Mouse (Mus musculus): ENCODE data around the gene Sppl2a. TPM values are rescaled to one million over a fixed set of nuclear protein-coding genes. Genes with fewer than 3 reads are reported as not detected.

The Sppl2a gene
- polyA plus RNA-seq, 1 experiment, result 19.8 TPM

DNA sequence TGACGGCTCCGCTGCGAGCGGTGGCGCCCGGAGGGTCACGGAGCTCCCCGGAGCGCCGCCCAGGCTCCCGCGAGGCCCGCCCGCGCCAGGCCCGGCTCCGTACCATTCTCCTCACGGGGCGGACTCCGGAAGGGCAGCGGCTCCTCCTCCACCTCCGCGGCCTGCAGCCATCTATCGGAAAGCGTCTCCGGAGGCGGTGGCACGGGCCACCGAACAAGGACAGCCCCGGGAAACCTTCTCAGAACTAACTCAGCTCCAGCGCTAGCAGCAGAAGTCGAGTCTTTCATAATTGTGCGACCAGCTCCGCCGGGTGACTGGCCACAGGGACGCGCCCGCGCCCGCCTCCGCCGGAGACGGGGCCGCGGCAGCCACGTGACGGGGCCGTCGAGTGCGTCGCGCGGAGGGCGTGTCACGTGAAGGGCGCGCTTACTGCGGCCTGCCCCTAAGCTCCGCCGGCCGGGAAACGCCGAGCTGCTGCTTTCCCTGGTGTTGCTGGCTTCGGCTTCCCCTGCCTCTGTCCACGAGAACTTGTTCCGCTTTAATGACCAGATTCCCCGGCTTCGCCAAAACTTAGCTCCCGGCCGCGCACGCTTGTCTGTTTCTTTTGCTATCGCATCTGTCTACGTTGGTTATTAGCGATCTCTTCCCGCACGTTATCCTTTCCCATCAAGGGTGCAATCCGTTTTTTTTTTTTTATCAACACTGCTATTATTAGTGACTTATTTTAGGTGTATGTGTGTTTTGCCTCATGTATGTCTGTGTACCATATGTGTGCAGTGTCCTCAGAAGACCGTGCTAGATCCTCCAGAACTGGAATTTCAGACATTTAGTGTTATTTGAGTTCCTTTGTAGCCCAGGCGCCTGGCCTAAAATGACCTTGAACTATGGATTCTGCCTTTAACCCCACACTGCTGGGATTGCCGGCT, 56.9 kb downstream of the Sppl2a start, which contains the start of gene Trpm7:
Trpm7 (minus strand) TSS at position 360 of the 926 bp plus-strand sequence.
- Histone ChIP-seq H3K4me1 (ENCODE audit: control insufficient read depth, insufficient read depth, low read length) (no peaks in the 10 kb centered on the region), H3K27me3 (ENCODE audit: control insufficient read depth, insufficient read depth, low read length) (no peaks in the 10 kb centered on the region), H3K36me3 (ENCODE audit: control insufficient read depth, insufficient read depth, low read length) (no peaks in the 10 kb centered on the region), H3K27ac (ENCODE audit: control insufficient read depth, insufficient read depth, low read depth, low read length) (peak within 1 kb of the TSS; percentile 86), H3K4me3 (ENCODE audit: control insufficient read depth, low read depth, low read length) (peak within 1 kb of the TSS; percentile 89)
- peak; percentile 81 for TF ChIP-seq POLR2A (IDR thresholded peaks at IDR 0.05; ENCODE audit: control insufficient read depth, low read depth, low read length)
- no peak for TF ChIP-seq CTCF (IDR thresholded peaks at IDR 0.05; ENCODE audit: control insufficient read depth, insufficient read depth, insufficient replicate concordance, low read depth, low read length)

GRCm38 (mm10) chr2:126875516-126875835, 57.6 kb downstream of the Sppl2a start:
- TF ChIP-seq POLR2A (IDR thresholded peaks at IDR 0.05; ENCODE audit: control insufficient read depth, low read depth, low read length), result no peak; the same call in 1 of the 2 replicates
- TF ChIP-seq CTCF (IDR thresholded peaks at IDR 0.05; ENCODE audit: control insufficient read depth, insufficient read depth, insufficient replicate concordance, low read depth, low read length), result no peak

GRCm38 (mm10) chr2:126874809-126875515, 58.1 kb downstream of the Sppl2a start:
- TF ChIP-seq CTCF (IDR thresholded peaks at IDR 0.05; ENCODE audit: control insufficient read depth, insufficient read depth, insufficient replicate concordance, low read depth, low read length), result no peak
- no peak for TF ChIP-seq POLR2A (IDR thresholded peaks at IDR 0.05; ENCODE audit: control insufficient read depth, low read depth, low read length)
- no peaks in the 10 kb centered on the region for H3K36me3 ChIP-seq (ENCODE audit: control insufficient read depth, insufficient read depth, low read length)
- H3K27ac ChIP-seq (ENCODE audit: control insufficient read depth, insufficient read depth, low read depth, low read length), result peak overlapping the region; percentile 86
- H3K4me1 ChIP-seq (ENCODE audit: control insufficient read depth, insufficient read depth, low read length), result no peaks in the 10 kb centered on the region
- no peaks in the 10 kb centered on the region for H3K27me3 ChIP-seq (ENCODE audit: control insufficient read depth, insufficient read depth, low read length)
- peak overlapping the region; percentile 89 for H3K4me3 ChIP-seq (ENCODE audit: control insufficient read depth, low read depth, low read length)

More at GRCm38 (mm10) chr2:126875516-126875835, 57.6 kb downstream of the Sppl2a start:
- Histone ChIP-seq H3K4me3 (ENCODE audit: control insufficient read depth, low read depth, low read length) (peak overlapping the region; percentile 89), H3K27ac (ENCODE audit: control insufficient read depth, insufficient read depth, low read depth, low read length) (peak overlapping the region; percentile 86), H3K36me3 (ENCODE audit: control insufficient read depth, insufficient read depth, low read length) (no peaks in the 10 kb centered on the region), H3K4me1 (ENCODE audit: control insufficient read depth, insufficient read depth, low read length) (no peaks in the 10 kb centered on the region), H3K27me3 (ENCODE audit: control insufficient read depth, insufficient read depth, low read length) (no peaks in the 10 kb centered on the region)

GRCm38 (mm10) chr2:126866301-126866700, 66.7 kb downstream of the Sppl2a start:
- Histone ChIP-seq H3K4me1 (ENCODE audit: control insufficient read depth, insufficient read depth, low read length) (peaks cover 3% of the 10 kb centered on the region; the same call in 1 of the 2 replicates), H3K27ac (ENCODE audit: control insufficient read depth, insufficient read depth, low read depth, low read length) (no peak overlapping the region), H3K27me3 (ENCODE audit: control insufficient read depth, insufficient read depth, low read length) (no peaks in the 10 kb centered on the region), H3K4me3 (ENCODE audit: control insufficient read depth, low read depth, low read length) (no peak overlapping the region), H3K36me3 (ENCODE audit: control insufficient read depth, insufficient read depth, low read length) (no peaks in the 10 kb centered on the region)
- TF ChIP-seq CTCF (IDR thresholded peaks at IDR 0.05; ENCODE audit: control insufficient read depth, insufficient read depth, insufficient replicate concordance, low read depth, low read length) (no peak), POLR2A (IDR thresholded peaks at IDR 0.05; ENCODE audit: control insufficient read depth, low read depth, low read length) (no peak)

DNA sequence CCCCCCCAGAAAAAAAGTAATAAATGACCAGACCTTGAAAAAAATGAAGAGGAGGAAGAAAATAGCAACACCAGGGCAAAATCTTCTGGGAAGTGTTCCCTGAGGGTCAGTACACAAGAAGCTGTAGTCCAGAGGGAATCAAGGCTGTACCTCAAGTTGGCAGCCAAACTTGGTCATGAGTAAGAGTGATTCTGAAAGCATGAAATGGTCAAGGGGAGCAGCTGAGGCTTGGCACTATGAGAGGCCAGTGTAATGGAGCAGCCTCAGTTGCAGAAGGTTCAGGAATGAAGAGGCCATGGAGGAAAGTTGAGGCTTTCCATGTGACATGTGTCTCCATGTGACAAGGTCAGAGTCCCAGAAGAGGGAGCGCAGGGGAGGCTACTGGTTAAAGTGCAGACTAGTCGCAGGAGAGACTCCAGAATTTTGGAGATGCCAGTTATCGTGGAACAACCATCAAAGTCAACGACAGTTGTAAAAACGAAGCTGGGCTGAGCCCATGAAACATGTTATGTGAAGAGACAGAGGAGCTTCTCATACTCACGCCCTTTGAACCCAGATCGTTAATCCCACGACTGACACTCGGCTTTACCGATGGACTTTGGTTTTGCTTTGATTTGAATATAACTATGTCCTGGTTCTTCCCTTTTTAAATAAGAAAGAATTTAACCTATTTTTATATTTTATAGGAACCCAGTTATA, 67.4 kb downstream of the Sppl2a start:
- Histone ChIP-seq H3K27me3 (ENCODE audit: control insufficient read depth, insufficient read depth, low read length) (no peaks in the 10 kb centered on the region), H3K27ac (ENCODE audit: control insufficient read depth, insufficient read depth, low read depth, low read length) (no peak overlapping the region), H3K36me3 (ENCODE audit: control insufficient read depth, insufficient read depth, low read length) (no peaks in the 10 kb centered on the region), H3K4me3 (ENCODE audit: control insufficient read depth, low read depth, low read length) (no peak overlapping the region), H3K4me1 (ENCODE audit: control insufficient read depth, insufficient read depth, low read length) (peaks cover 3% of the 10 kb centered on the region; the same call in 1 of the 2 replicates)
- TF ChIP-seq CTCF (IDR thresholded peaks at IDR 0.05; ENCODE audit: control insufficient read depth, insufficient read depth, insufficient replicate concordance, low read depth, low read length) (no peak), POLR2A (IDR thresholded peaks at IDR 0.05; ENCODE audit: control insufficient read depth, low read depth, low read length) (no peak)

DNA sequence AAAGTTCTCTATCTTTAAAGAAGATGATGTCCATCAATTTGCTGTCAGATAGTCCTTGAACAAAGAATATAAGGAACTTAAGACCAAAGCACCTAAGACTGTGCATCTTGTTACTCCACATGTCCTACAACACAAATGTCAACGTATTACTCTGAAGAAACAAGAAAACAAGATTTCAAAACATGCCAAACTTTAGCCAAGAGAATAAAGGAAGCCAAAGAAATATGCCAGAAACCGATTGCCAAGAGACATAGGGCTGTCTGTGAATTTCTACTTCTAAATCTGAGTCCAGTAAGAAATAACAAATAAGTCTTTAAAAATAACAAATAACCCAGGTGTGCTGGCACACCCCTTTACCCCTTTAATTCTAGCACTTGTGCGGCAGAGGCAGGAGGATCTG, 68.0 kb downstream of the Sppl2a start:
- peaks cover 3% of the 10 kb centered on the region; the same call in 1 of the 2 replicates for H3K4me1 ChIP-seq (ENCODE audit: control insufficient read depth, insufficient read depth, low read length)
- no peak overlapping the region for H3K27ac ChIP-seq (ENCODE audit: control insufficient read depth, insufficient read depth, low read depth, low read length)
- H3K36me3 ChIP-seq (ENCODE audit: control insufficient read depth, insufficient read depth, low read length), result no peaks in the 10 kb centered on the region
- H3K4me3 ChIP-seq (ENCODE audit: control insufficient read depth, low read depth, low read length), result no peak overlapping the region
- TF ChIP-seq CTCF (IDR thresholded peaks at IDR 0.05; ENCODE audit: control insufficient read depth, insufficient read depth, insufficient replicate concordance, low read depth, low read length) (no peak), POLR2A (IDR thresholded peaks at IDR 0.05; ENCODE audit: control insufficient read depth, low read depth, low read length) (no peak)
- no peaks in the 10 kb centered on the region for H3K27me3 ChIP-seq (ENCODE audit: control insufficient read depth, insufficient read depth, low read length)

Measured in testis, adult 2 months (tissue).